Mouse (Mus musculus) embryonic fibroblast, embryonic 13.5 days (primary cell): ENCODE measurements around the gene AA986860. TPM values are rescaled to one million over a fixed set of nuclear protein-coding genes. Genes with fewer than 3 reads are reported as not detected.

Experiments
- H3K27ac ChIP-seq: 2 replicates; pipeline ENCODE4 v1.5.1; 2012; ENCODE audit warnings: low read length, control low read depth, inconsistent platforms; ENCODE audit not compliant: insufficient read depth
- H3K4me1 ChIP-seq: 2 replicates; pipeline ENCODE4 v1.6.1; 2011; ENCODE audit warnings: low read length; ENCODE audit not compliant: control insufficient read depth, insufficient read depth
- H3K4me3 ChIP-seq: 2 replicates; pipeline ENCODE4 v1.5.1; 2011; ENCODE audit warnings: mild to moderate bottlenecking, control low read depth, low read length; ENCODE audit not compliant: insufficient read depth
- CTCF ChIP-seq: IDR thresholded peaks from 2 replicates; pipeline ENCODE4 v1.5.1; 2011; ENCODE audit warnings: mild to moderate bottlenecking, control low read depth, low read length, moderate library complexity, borderline replicate concordance; ENCODE audit not compliant: insufficient read depth
- POLR2A ChIP-seq: IDR thresholded peaks from 2 replicates; pipeline ENCODE4 v1.6.1; 2011; ENCODE audit warnings: low read depth, mild to moderate bottlenecking, control low read depth, low read length, moderate library complexity
- polyA plus RNA-seq: library from polyadenylated mRNA; stranded (reverse); fragments of >200 nt; gene quantifications from 2 replicates; pipeline ENCODE4 v1.2.4, GENCODE M21; 2011; ENCODE audit warnings: low read depth; ENCODE audit not compliant: missing spikeins, insufficient read length

The AA986860 gene
- polyA plus RNA-seq, 1 experiment = 1.8 TPM

DNA sequence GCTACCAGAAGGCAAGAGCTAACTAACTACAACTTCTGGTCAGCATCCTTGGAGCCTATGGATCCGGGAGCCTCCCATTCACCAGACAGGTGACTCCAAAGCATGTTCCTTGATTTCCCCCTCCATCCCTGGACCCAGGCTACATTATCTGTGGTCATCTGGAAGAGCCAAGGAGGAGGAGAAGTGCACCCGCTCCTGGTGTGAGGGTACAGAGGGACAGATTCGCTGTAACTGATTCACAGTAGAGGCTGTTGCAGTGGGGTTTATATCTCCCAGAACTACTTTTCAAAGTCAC, 15.6 kb upstream of the AA986860 start:
- no peak for TF ChIP-seq POLR2A
- TF ChIP-seq CTCF = no peak
- H3K4me1 ChIP-seq = no peaks in the 10 kb centered on the region; the same call in 1 of the 2 replicates
- no peak overlapping the region for H3K27ac ChIP-seq
- H3K4me3 ChIP-seq = peak overlapping the region; percentile 91

DNA sequence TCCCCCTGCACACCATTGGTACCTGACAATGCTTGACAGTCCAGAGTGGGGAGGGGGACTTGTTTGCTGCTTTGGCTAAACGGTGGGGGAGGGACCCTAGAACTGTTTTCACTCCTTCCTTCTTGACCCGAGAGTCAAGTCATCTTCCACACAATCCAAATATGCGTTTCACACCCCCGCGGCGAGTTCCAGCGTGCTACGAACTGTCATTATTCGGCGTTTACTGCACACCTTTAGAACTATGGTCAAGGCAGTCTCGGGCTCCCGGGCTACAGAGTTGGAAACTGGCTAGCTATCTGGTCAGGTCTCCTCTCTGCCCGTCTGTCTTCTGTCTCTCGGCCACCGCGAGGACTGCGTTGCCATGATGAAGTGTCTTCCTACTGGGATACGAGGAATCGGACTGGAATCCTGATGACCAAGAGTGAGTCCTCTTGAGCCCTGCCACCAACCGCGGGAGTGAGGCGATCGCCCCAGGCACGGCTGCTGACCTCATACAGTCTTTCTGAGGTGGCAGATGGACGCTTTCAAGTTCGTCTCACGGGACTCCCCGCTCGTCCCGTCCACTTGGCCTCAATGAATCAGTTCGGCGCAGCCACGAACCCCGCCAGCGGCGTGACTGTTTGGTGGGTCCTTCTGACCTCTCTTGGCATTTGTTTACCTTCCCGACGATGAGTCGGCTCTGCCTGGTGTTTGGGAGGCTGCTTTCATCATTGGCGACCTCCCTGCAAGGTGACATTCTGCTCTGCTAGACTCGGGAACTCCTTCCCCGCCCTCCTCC, 15.1 kb upstream of the AA986860 start:
- no peaks in the 10 kb centered on the region; the same call in 1 of the 2 replicates for H3K4me1 ChIP-seq
- TF ChIP-seq POLR2A = peak; percentile 19; the same call in 1 of the 2 replicates
- no peak for TF ChIP-seq CTCF
- H3K27ac ChIP-seq = peak overlapping the region; percentile 47; the same call in 1 of the 2 replicates
- peak overlapping the region; percentile 91 for H3K4me3 ChIP-seq

DNA sequence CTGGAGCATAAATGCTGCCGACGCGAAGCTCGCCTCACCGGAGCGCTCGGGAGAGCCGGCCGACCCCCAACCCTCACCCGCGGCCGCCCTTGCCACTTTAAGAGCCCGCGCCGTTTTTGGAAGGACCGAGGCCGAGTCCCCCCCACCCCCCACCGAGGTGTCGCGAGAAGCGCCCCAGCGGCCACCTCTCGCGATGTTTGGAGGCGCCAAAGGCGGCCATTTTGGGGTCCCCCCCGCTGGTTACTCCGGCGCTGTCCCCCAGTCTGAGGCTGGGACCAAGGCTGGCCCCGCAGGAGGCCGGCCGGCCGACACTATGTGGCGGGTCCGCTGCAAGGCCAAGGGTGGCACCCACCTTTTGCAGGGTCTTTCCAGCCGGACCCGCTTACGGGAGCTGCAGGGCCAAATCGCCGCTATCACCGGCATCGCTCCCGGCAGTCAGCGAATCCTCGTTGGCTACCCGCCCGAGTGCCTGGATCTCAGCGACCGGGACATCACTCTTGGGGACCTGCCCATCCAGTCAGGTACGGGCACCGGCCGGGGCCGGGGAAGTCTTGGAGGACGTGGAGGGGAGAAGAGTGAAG, 14.4 kb upstream of the AA986860 start, which contains the start of gene Yod1:
Yod1 (plus strand) TSS at position 37 of the 581 bp plus-strand sequence.
- Histone ChIP-seq H3K4me3 (peak within 1 kb of the TSS; percentile 91), H3K4me1 (no peaks in the 10 kb centered on the region; the same call in 1 of the 2 replicates), H3K27ac (peak within 1 kb of the TSS; percentile 57; the same call in 1 of the 2 replicates)
- TF ChIP-seq POLR2A (peak; percentile 74), CTCF (no peak)

DNA sequence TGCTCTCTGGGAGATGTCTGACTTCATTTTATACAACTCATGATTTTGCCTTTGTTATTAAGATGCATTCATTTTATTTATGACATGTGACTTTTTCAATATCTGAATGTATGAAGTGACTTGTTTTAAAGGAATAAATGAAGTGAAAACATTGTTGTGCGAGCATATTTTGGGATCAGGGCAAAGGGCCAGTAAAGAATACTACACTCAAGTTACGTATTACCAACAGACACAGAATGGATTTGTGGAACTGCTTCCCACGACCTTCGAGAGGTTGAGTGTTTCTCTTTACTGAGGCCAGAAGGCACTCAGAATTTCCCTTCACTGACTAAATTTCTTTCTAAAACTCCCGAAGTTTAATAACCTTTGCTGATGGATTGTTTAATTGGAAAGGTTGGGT, 7.6 kb upstream of the AA986860 start:
- H3K4me1 ChIP-seq = no peaks in the 10 kb centered on the region
- no peak overlapping the region for H3K4me3 ChIP-seq

DNA sequence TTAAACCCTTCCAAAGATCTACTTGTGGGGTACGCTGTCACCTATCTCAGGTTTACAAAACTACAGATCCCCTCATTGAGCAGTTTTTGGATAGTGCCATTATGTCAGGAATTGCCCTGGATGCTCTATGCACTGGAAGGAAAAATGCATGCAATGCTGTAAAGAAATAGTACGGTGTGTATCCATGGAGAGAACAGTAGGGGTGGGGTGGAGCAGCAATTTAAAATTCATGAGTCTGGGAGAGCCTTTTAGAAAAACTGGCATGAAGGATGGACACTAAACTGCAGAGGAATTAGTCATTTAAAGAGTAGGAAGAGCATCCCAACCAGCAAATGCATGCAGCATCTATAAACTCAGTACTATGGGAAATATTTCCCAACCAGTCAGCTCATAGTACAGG, 5.4 kb upstream of the AA986860 start:
- TF ChIP-seq POLR2A (no peak), CTCF (no peak)
- H3K4me1 ChIP-seq = no peaks in the 10 kb centered on the region
- H3K4me3 ChIP-seq = no peak overlapping the region
- H3K27ac ChIP-seq = no peak overlapping the region

More for the DNA sequence above, 7.6 kb upstream of the AA986860 start:
- TF ChIP-seq POLR2A = no peak
- TF ChIP-seq CTCF = no peak
- H3K27ac ChIP-seq = no peak overlapping the region

DNA sequence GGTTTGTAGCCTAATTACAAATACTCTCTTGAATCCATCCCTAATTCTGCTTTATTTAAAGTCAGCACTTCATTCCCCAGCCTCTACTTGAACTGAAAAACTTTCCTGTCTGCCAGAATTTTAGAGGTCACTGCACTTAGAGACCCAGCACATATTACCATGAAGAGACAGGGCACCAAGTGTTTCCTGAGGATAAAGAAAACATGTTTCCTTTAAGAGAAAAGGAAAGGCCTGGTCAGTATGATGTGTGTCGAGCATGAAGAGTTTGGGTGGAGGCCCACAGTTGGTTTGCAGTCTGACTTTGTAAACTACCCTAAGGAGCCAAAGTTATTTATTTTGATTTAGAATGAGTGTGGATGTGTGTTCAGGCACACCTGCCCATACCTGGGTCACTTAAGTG, 3.7 kb upstream of the AA986860 start:
- no peaks in the 10 kb centered on the region for H3K4me1 ChIP-seq
- TF ChIP-seq CTCF = no peak
- TF ChIP-seq POLR2A = no peak
- H3K27ac ChIP-seq = no peak overlapping the region
- H3K4me3 ChIP-seq = no peak overlapping the region

DNA sequence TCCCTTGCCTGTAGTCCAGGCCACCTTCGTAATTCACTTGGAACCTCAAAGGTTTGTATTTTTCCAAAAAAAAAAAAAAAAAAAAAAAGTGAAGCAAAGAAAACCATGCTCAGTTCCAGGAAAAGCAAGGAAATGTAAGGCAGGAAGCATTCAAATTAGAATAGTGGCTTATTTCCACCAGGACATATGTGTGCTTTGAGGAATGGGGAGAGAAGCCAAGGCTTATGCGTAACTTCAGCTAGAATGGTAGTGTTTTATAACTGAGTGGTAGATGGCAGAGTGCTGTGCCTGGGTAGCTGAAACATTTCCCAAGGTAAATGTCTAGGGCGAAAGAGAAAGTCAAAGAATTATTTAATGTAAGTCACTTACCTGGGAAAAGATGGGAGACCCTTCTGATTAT, 3.1 kb upstream of the AA986860 start:
- Histone ChIP-seq H3K4me1 (no peaks in the 10 kb centered on the region; the same call in 1 of the 2 replicates), H3K27ac (no peak overlapping the region), H3K4me3 (no peak overlapping the region)
- TF ChIP-seq CTCF = no peak
- TF ChIP-seq POLR2A = no peak

DNA sequence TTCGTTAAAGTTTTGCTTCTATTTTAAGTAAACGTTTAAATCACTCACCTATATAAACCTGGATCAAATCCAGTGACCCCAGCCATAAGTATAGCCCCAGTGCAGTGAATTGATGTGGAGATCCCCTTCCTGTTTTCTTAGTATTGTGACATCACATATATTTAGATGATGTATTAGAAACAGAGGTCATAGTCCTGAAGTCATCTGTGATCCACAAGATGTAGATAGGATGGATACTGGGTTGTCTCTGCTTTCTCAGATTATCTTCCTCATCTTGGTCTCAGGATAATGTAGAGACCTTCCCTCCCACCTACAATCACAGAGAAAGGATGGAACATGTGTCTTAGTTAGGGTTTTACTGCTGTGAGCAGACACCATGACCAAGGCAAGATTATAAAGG, 2.6 kb upstream of the AA986860 start, which contains the start of gene Pfkfb2:
Pfkfb2 (minus strand) TSS at position 101 of the 400 bp plus-strand sequence.
- Histone ChIP-seq H3K4me1 (peaks cover under 1% of the 10 kb centered on the region; the same call in 1 of the 2 replicates), H3K4me3 (no peak within 1 kb of the TSS), H3K27ac (no peak within 1 kb of the TSS)
- TF ChIP-seq CTCF = no peak
- TF ChIP-seq POLR2A = no peak

DNA sequence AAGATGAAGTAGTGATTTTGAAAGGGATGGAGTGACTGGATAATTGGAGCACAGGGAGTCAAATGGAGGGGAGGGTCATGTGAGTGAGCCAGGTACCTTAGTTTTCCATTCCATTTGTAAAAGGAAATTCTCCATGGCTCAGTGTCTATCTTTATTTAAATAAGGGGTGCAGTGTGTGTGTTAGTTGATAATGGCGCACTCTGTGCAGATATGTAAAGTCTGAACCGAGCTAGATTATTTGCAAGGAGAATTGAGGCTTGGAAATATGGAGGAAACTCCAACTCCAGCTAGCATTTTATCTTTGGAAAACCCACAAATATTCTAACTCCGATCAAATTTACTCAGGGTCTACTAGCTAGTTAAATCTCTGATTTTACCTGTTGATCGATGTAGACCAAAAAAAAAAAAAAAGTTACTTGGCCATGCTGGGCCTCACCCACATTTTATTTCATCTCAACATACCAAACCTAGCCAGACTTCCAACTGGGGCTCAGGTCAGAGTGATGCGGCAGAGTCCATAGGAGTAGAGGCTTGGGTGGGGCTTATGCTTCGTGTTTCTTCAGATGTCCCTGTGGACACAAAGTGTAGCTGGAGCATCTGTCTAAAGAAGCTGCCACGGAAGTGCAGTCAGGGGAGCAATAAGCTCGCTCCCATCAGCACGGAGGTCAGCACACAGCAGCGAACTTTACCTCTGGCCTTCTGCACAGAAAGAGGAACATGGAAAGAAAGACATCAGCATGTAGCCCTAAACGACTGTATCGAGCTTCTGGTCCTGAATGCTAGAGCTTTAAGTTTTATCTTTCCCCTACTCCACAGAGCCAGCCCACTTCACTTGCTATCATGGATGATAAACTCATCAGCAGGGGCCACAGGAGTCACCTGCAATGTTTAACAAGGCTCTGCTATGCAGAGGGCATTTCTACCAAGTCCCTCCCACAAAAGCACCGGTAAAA, 1.2 kb downstream of the AA986860 start:
- H3K4me1 ChIP-seq = peaks cover 13% of the 10 kb centered on the region
- H3K4me3 ChIP-seq = no peak overlapping the region
- no peak overlapping the region for H3K27ac ChIP-seq
- TF ChIP-seq POLR2A (no peak), CTCF (no peak)
